Mouse (Mus musculus): ENCODE data around the gene Saysd1.

- TF ChIP-seq CTCF (IDR thresholded peaks at IDR 0.05; ENCODE audit: low read depth, low read length), result no peak
- no peak for TF ChIP-seq GATA1 (IDR thresholded peaks at IDR 0.05; ENCODE audit: borderline replicate concordance, low read length)
- TF ChIP-seq GATA2 (IDR thresholded peaks at IDR 0.05; ENCODE audit: borderline replicate concordance, low read depth, low read length), result no peak
Observed at GRCm38 (mm10) chr14:20179080-20179479, 40.7 kb upstream of the Saysd1 start.

All from G1E (cell line).